Comparison of ENCODE assay signal across 23 mouse cellular contexts in genomic region chr4:117314849-117315500, GRCm38 (mm10).
DNase-seq lines count a peak whose midpoint lies in the region; ATAC-seq and TF ChIP-seq lines count a peak whose summit lies in the region.
"Had no signal": no experiment of that assay in that cellular context is flagged by ENCODE, and none has a peak within 500 bp of the region (broad histone marks: within the 10 kb centered on the region; RNA-seq: fewer than 3 reads in every experiment).

No protein-coding gene starts in this region.

- no peaks in the 10 kb centered on the region; the same call in 1 of the 2 replicates for H3K27me3 ChIP-seq in embryonic facial prominence, embryonic 11.5 days (ENCODE audit: control insufficient read depth, insufficient read depth, low read length)
- H3K27me3 ChIP-seq in embryonic facial prominence, embryonic 10.5 days (replicated peaks; ENCODE audit: low read depth, poor library complexity, severe bottlenecking) = peaks cover 97% of the 10 kb centered on the region
- H3K27me3 ChIP-seq in neural tube, embryonic 11.5 days (ENCODE audit: control insufficient read depth, insufficient read depth, low read length) = peaks cover 46% of the 10 kb centered on the region
- H3K27me3 ChIP-seq in neural tube, embryonic 15.5 days (replicated peaks) = peaks cover 78% of the 10 kb centered on the region
- peaks cover 100% of the 10 kb centered on the region for H3K27me3 ChIP-seq in limb, embryonic 10.5 days (ENCODE audit: low read depth, poor library complexity, severe bottlenecking)
- no peaks in the 10 kb centered on the region for H3K27me3 ChIP-seq in myocyte (ENCODE audit: control insufficient read depth, insufficient read depth, insufficient read length)
- H3K27me3 ChIP-seq: CH12.LX had no signal

- H3K4me3 ChIP-seq in embryonic facial prominence, embryonic 11.5 days (ENCODE audit: low read depth, low read length) = no peak overlapping the region
- H3K4me3 ChIP-seq in embryonic facial prominence, embryonic 10.5 days = no peak overlapping the region
- no peak overlapping the region for H3K4me3 ChIP-seq in neural tube, embryonic 11.5 days (ENCODE audit: low read depth, low read length)
- no peak overlapping the region for H3K4me3 ChIP-seq in neural tube, embryonic 15.5 days (replicated peaks)
- H3K4me3 ChIP-seq in limb, embryonic 10.5 days = 0 out of 2 replicates have a peak overlapping the region, but pooled peaks have one; percentile 8
- H3K4me3 ChIP-seq in myocyte = no peak overlapping the region
- H3K4me3 ChIP-seq: embryonic facial prominence, embryonic 15.5 days; erythroblast, embryonic 14.5 days; forebrain, embryonic 10.5 days; heart, embryonic 12.5 days; hindbrain, embryonic 10.5 days had no signal

- no peak for TF ChIP-seq POLR2A in myocyte (IDR thresholded peaks at IDR 0.05; ENCODE audit: insufficient read length, low read depth)

- H3K9me3 ChIP-seq in embryonic facial prominence, embryonic 11.5 days (replicated peaks; ENCODE audit: control insufficient read depth, low read length) = no peaks in the 10 kb centered on the region
- H3K9me3 ChIP-seq in embryonic facial prominence, embryonic 10.5 days = no peaks in the 10 kb centered on the region
- no peaks in the 10 kb centered on the region for H3K9me3 ChIP-seq in neural tube, embryonic 11.5 days (ENCODE audit: control insufficient read depth, low read length)
- no peaks in the 10 kb centered on the region for H3K9me3 ChIP-seq in neural tube, embryonic 15.5 days (replicated peaks)
- no peaks in the 10 kb centered on the region for H3K9me3 ChIP-seq in limb, embryonic 10.5 days (replicated peaks)
- H3K9me3 ChIP-seq: embryonic facial prominence, embryonic 15.5 days; forebrain, embryonic 10.5 days; heart, embryonic 12.5 days; hindbrain, embryonic 10.5 days had no signal

- ATAC-seq in embryonic facial prominence, embryonic 11.5 days (replicated peaks; ENCODE audit: insufficient number of reproducible peaks, low FRiP score, low TSS enrichment, low read depth) = no peak
- no peak for ATAC-seq in neural tube, embryonic 11.5 days (ENCODE audit: insufficient read depth, low FRiP score, low TSS enrichment)
- no peak for ATAC-seq in neural tube, embryonic 15.5 days (ENCODE audit: low FRiP score)
- ATAC-seq: forebrain, embryonic 14.5 days; hindbrain, embryonic 16.5 days; inflammation-experienced regulatory T-cells, adult 6 months had no signal

- H3K4me1 ChIP-seq in embryonic facial prominence, embryonic 11.5 days (ENCODE audit: control insufficient read depth, insufficient read depth, low read length) = peaks cover 3% of the 10 kb centered on the region
- peaks cover 71% of the 10 kb centered on the region for H3K4me1 ChIP-seq in embryonic facial prominence, embryonic 10.5 days
- peaks cover 35% of the 10 kb centered on the region for H3K4me1 ChIP-seq in neural tube, embryonic 11.5 days (ENCODE audit: control insufficient read depth, insufficient read depth, low read length)
- H3K4me1 ChIP-seq in neural tube, embryonic 15.5 days = peaks cover 42% of the 10 kb centered on the region
- H3K4me1 ChIP-seq in limb, embryonic 10.5 days = peaks cover 83% of the 10 kb centered on the region

- no peak overlapping the region for H3K9ac ChIP-seq in embryonic facial prominence, embryonic 11.5 days (replicated peaks; ENCODE audit: low read length)
- H3K9ac ChIP-seq in neural tube, embryonic 11.5 days (ENCODE audit: low read length) = no peak overlapping the region
- no peak overlapping the region for H3K9ac ChIP-seq in neural tube, embryonic 15.5 days (replicated peaks)
- H3K9ac ChIP-seq: embryonic facial prominence, embryonic 15.5 days; heart, embryonic 12.5 days had no signal

- no peak overlapping the region for H3K27ac ChIP-seq in embryonic facial prominence, embryonic 11.5 days (replicated peaks; ENCODE audit: low read depth, low read length)
- H3K27ac ChIP-seq in embryonic facial prominence, embryonic 10.5 days (replicated peaks) = no peak overlapping the region; the same call in 1 of the 2 replicates
- no peak overlapping the region for H3K27ac ChIP-seq in neural tube, embryonic 11.5 days (ENCODE audit: low read depth, low read length)
- H3K27ac ChIP-seq in neural tube, embryonic 15.5 days (replicated peaks) = no peak overlapping the region
- H3K27ac ChIP-seq in limb, embryonic 10.5 days = no peak overlapping the region
- H3K27ac ChIP-seq: embryonic facial prominence, embryonic 15.5 days; forebrain, embryonic 10.5 days; hindbrain, embryonic 10.5 days had no signal

- no peaks in the 10 kb centered on the region for H3K79me2 ChIP-seq in myocyte (ENCODE audit: control insufficient read depth, insufficient read depth)

- no peak overlapping the region for H3K4me2 ChIP-seq in embryonic facial prominence, embryonic 11.5 days (ENCODE audit: low read depth, low read length)
- H3K4me2 ChIP-seq in neural tube, embryonic 11.5 days (ENCODE audit: low read depth) = no peak overlapping the region
- H3K4me2 ChIP-seq in neural tube, embryonic 15.5 days = no peak overlapping the region
- H3K4me2 ChIP-seq in myocyte (ENCODE audit: low read depth) = peak overlapping the region; percentile 3
- H3K4me2 ChIP-seq: embryonic facial prominence, embryonic 15.5 days; heart, embryonic 12.5 days had no signal

- DNase-seq in embryonic facial prominence, embryonic 11.5 days (ENCODE audit: low spot score) = peak; percentile 43
- no peak for DNase-seq in embryonic facial prominence, embryonic 10.5 days (ENCODE audit: low spot score)
- peak; percentile 36 for DNase-seq in neural tube, embryonic 11.5 days (ENCODE audit: low spot score)
- DNase-seq in limb, embryonic 10.5 days (ENCODE audit: low spot score) = no peak
- DNase-seq in gastrocnemius, postnatal 36 days = no peak
- DNase-seq in T-cell, adult 2 months (ENCODE audit: low spot score) = no peak
- DNase-seq: adrenal gland, adult 8-10 months; adrenal gland, postnatal 36 days; cerebellum, adult 11 months; cerebellum, adult 8-10 months; cerebellum, postnatal 14 days; gastrocnemius, postnatal 14 days had no signal

- intact Hi-C loops in gastrocnemius, postnatal 36 days (cut with DNase I) = no loop called here

- H3ac ChIP-seq in myocyte (ENCODE audit: control insufficient read depth, insufficient read length) = no peak overlapping the region

- H3K36me3 ChIP-seq in embryonic facial prominence, embryonic 11.5 days (replicated peaks; ENCODE audit: control insufficient read depth, insufficient read depth, low read depth, low read length) = no peaks in the 10 kb centered on the region
- H3K36me3 ChIP-seq in embryonic facial prominence, embryonic 10.5 days (replicated peaks) = no peaks in the 10 kb centered on the region
- no peaks in the 10 kb centered on the region for H3K36me3 ChIP-seq in neural tube, embryonic 11.5 days (ENCODE audit: control insufficient read depth, insufficient read depth, low read length)
- no peaks in the 10 kb centered on the region for H3K36me3 ChIP-seq in neural tube, embryonic 15.5 days
- no peaks in the 10 kb centered on the region for H3K36me3 ChIP-seq in limb, embryonic 10.5 days
- H3K36me3 ChIP-seq in myocyte (ENCODE audit: control insufficient read depth, insufficient read depth) = no peaks in the 10 kb centered on the region
- H3K36me3 ChIP-seq: embryonic facial prominence, embryonic 15.5 days; forebrain, embryonic 10.5 days; heart, embryonic 12.5 days had no signal

- 51% methylated on average over 16 of the region's 16 CpGs for WGBS in embryonic facial prominence, embryonic 11.5 days
- WGBS in embryonic facial prominence, embryonic 10.5 days = 65% methylated on average over 16 of the region's 16 CpGs
- 58% methylated on average over 16 of the region's 16 CpGs for WGBS in neural tube, embryonic 11.5 days
- WGBS in neural tube, embryonic 15.5 days = 57% methylated on average over 16 of the region's 16 CpGs
- 50% methylated on average over 16 of the region's 16 CpGs for WGBS in limb, embryonic 10.5 days

TF ChIP-seq in myocyte, 11 proteins besides CTCF, POLR2A, EP300 and RAD21:
- TF ChIP-seq MYOD1 (IDR thresholded peaks at IDR 0.05; ENCODE audit: control insufficient read depth in 1 of 3, insufficient read length in 2 of 3, low read depth in 2 of 3) (peak in 2 of 3 experiments; percentile 49 to 83), MYOG (IDR thresholded peaks at IDR 0.05; ENCODE audit: control insufficient read depth in 1 of 3, insufficient read depth in 1 of 3, insufficient read length in 2 of 3, low read depth in 2 of 3) (peak; percentile 44 to 88 (median 57)), TCF12 (IDR thresholded peaks at IDR 0.05; ENCODE audit: insufficient read depth, poor library complexity, severe bottlenecking) (peak; percentile 61), CEBPB (IDR thresholded peaks at IDR 0.05; ENCODE audit: insufficient read depth, poor library complexity, severe bottlenecking) (no peak), MAX (IDR thresholded peaks at IDR 0.05; ENCODE audit: low read depth) (no peak), TCF3 (IDR thresholded peaks at IDR 0.05; ENCODE audit: insufficient read length, low read depth) (peak; percentile 70), REST (IDR thresholded peaks at IDR 0.05; ENCODE audit: insufficient read depth, insufficient read length) (no peak), E2F4 (IDR thresholded peaks at IDR 0.05; ENCODE audit: insufficient read depth) (no peak), POLR2AphosphoS2 (IDR thresholded peaks at IDR 0.05; ENCODE audit: insufficient read length, low read depth) (no peak), USF1 (IDR thresholded peaks at IDR 0.05; ENCODE audit: low read depth) (no peak), SRF (IDR thresholded peaks at IDR 0.05; ENCODE audit: control insufficient read depth, insufficient read length, low read depth) (no peak)

Comparison
In these comparisons a context has a peak if more than half of its experiments do, and no peak if none do; other contexts are left out.
1. DNase-seq: peak in embryonic facial prominence, embryonic 11.5 days (single experiment) and neural tube, embryonic 11.5 days (single experiment); none in embryonic facial prominence, embryonic 10.5 days (single experiment), limb, embryonic 10.5 days (single experiment), gastrocnemius, postnatal 36 days (0 of 2) and T-cell, adult 2 months (single experiment).